Mouse (Mus musculus) T-helper 17 cell (primary cell): ENCODE results near the gene Rwdd2a.

ENCODE experiments used
- in situ Hi-C, 2 experiments: fragments of 300-600 bp; cut with MboI, MseI; formaldehyde crosslinking; loops; 1 replicate in 1 of 2; 2 replicates in 1 of 2; pipeline ENCODE4 v1.15.1; 2025; ENCODE audit warnings: high pct_unique_total_duplicates in 2 of 2

Gene Rwdd2a

DNA sequence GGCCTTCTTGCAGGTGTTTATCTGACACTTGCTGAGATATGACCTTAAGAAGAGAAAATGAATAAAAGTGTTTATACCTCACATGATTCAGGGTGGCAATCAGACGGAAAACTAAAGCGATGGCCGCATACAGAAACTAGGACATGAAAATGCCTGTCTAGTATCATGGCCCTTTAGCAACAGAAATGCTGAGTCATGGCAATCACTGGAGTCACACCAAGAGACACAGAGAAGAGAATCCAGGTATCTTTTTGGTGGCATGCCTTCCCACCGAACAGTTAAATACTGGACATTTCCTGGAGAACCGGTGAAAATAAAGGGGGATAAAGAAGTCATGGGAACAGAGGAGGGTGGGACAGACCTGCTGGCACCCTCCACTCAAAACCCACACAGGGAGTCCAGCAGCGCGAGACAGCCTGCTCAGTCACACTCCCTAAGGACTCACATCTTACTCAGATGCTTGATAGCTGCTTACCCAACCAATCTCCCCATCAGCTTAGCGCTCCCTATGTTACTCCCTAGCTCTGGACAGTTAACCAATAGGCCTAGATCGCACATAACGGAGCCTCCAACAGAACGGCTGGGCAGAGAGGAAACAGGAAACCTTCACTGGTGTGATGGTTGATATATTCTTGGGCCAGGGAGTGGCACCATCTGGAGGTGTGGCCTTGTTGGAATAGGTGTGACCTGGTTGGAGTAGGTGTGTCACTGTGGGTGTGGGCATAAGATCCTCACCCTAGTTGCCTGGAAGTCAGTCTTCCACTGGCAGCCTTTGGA lies 15.4 kb downstream of the Rwdd2a start:
- in situ Hi-C loops, result loop anchor here in 1 of 2 experiments (5.0 to 25.0 kb wide), 2 partner anchors 225 to 425 kb away; partner anchors contain the start of genes Cyb5r4 and Ripply2

DNA sequence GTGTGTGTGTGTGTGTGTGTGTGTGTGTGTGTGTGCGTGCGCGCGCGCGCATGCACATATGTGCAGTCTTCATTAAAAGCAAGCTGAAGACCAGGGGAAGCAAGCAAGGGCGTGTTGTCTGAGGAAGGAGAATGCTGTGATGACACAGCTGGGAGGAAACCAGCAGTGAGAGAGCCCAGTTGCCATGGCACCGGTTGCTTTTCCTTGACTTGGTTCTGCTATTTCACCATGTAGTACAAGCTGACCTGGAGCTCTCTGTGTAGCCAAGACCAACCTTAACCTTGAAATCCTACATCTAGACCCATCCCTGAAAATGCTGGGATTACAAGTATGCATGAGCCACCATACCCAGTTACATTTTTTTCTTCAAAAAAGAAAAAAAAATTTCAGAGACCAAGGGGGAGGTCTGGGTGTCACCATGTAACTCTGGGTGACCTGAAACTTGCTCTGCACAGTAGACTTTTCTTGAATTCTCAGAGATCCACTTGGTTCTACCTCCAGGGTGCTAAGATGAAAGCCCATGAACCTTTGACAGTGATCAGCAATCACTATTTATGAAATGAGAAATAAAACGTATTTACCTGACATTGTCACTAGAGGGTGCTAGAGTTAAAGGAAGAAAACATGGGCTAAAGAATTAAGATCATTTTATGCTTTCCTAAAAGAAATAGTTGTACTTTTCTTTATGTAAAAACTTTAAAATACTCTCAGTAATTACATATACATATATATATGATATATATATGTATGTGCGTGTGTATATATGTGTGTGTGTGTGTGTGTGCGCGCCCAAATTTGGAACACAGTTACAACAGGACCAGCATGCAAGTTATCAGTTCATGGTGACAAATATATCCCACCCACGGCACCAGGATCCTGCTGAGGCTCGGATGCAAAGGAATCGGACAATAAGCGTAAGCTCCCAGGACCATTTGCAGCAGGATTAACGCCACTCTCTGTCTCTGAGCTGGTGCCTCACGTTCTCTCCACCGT lies 21.2 kb downstream of the Rwdd2a start:
- in situ Hi-C loops, result loop anchor here (5.0 to 25.0 kb wide), 5 partner anchors 144 to 502 kb away; partner anchors contain the start of genes Cyb5r4 (in 1 of the 2), Prss35 (in 1 of the 2) and Ripply2 (in 1 of the 2)

GRCm38 (mm10) chr9:86594357-86594767 lies 22.6 kb downstream of the Rwdd2a start:
- in situ Hi-C loops, result loop anchor here (5.0 to 25.0 kb wide), 5 partner anchors 143 to 500 kb away; partner anchors contain the start of genes Cyb5r4 (in 1 of the 2), Prss35 (in 1 of the 2) and Ripply2 (in 1 of the 2)

- in situ Hi-C loops, result loop anchor here (5.0 to 25.0 kb wide), 3 partner anchors 205 to 498 kb away; partner anchors contain the start of genes Cyb5r4 (in 1 of the 2) and Ripply2 (in 1 of the 2)
Measured at GRCm38 (mm10) chr9:86596983-86597382, 25.2 kb downstream of the Rwdd2a start.

GRCm38 (mm10) chr9:86599723-86600303 lies 28.0 kb downstream of the Rwdd2a start:
- in situ Hi-C loops, result loop anchor here (5.0 to 25.0 kb wide), 3 partner anchors 202 to 495 kb away; partner anchors contain the start of genes Cyb5r4 (in 1 of the 2) and Ripply2 (in 1 of the 2)

DNA sequence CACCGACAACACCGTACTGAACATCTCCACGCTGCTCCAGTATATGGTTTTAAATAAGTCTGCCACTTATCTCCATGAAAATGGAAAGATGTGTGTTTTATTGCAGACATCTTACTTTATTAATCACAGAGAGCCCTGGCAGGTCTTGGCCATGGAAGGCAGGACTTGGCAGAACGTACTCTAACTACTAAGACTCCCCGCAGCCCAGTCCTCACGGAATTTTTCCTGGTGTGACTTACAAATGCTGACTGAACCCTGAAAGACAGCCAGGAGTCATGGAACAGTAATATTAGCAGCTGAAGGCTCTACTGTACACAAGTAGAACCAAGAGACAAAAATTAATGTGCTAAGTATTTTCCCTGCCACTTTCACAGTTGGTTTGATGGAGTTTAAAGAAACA lies 34.0 kb downstream of the Rwdd2a start:
- in situ Hi-C loops, result no loop called here

- in situ Hi-C loops, result no loop called here
Measured at GRCm38 (mm10) chr9:86612091-86612490, 40.3 kb downstream of the Rwdd2a start.

GRCm38 (mm10) chr9:86615765-86616164 lies 44.0 kb downstream of the Rwdd2a start:
- in situ Hi-C loops, result no loop called here

DNA sequence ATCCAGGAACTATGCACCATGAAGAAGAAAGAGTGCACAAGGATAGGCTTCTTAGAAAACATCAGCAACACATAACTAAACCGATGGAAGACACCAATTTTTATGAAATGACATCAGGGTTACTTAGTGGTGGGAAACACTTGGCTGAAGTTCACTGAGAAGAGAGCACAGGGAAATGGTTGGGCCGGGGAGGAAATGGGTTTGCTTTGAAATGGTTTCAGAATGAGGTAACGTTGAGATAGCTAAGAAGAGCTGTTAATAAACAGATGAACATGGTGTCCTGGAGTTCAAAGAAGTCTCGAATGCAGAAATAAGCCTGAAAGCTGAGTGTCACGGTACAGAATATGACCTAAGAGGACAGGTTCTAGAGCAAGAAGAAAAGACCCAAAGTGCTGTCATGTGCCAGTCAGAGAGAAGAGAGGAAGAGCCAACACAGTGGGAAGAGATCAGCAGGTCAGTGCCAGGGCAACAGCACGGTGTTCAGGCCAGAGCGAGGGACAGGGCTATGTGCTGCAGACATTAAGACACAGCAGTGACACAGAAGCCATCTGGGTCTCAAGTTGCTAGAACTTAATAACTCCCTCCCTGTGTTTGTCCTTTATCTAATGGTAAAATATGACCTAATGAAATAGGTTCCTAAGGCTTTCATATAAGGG lies 46.2 kb downstream of the Rwdd2a start:
- in situ Hi-C loops, result no loop called here

- in situ Hi-C loops, result no loop called here
Measured at GRCm38 (mm10) chr9:86619341-86620139, 47.7 kb downstream of the Rwdd2a start.

- in situ Hi-C loops, result no loop called here
Measured at GRCm38 (mm10) chr9:86622062-86622461, 50.3 kb downstream of the Rwdd2a start.

- in situ Hi-C loops, result no loop called here
Measured at GRCm38 (mm10) chr9:86624039-86624438, 52.2 kb downstream of the Rwdd2a start.
